Mouse (Mus musculus): ENCODE results near the gene Cep135. TPM values are rescaled to one million over a fixed set of nuclear protein-coding genes. Genes with fewer than 3 reads are reported as not detected.

Gene Cep135
- polyA plus RNA-seq, 2 experiments: 4.3 to 4.9 TPM

DNA sequence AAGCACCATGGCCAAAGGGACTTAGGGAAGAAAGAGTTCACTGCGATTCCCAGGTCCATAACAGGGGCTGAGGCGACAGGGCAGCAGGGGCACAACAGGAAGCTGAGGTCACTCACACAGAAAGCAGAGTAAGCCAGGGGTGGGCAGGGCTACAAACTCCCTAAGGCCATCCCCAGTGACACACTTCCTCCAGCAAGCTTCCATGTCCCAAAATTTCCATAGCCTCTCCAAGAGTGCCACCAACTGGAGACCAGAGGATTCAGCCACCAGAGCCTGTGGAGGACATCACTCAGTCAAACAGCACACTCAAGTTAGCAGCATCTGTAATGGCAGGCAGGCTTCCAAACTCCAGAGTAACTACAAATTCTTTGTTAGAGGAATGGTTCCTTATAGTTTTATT, 47.1 kb downstream of the Cep135 start:
- peaks cover 26% of the 10 kb centered on the region for H3K36me3 ChIP-seq (replicated peaks; ENCODE audit: control insufficient read depth, insufficient read depth, low read depth)
- ATAC-seq (ENCODE audit: insufficient read depth): no peak
- H3K4me1 ChIP-seq (replicated peaks; ENCODE audit: control insufficient read depth in 2 of 2, insufficient read depth in 2 of 2, low read length in 1 of 2): no peaks in the 10 kb centered on the region
- TF ChIP-seq EP300 (IDR thresholded peaks at IDR 0.05; ENCODE audit: low read depth) (no peak), CTCF (IDR thresholded peaks at IDR 0.05; ENCODE audit: low read depth) (0 out of 2 replicates have a peak, but pooled peaks have one; percentile 11)
- H3K4me3 ChIP-seq (ENCODE audit: insufficient read depth in 1 of 2, low read depth in 2 of 2, low read length in 2 of 2): no peak overlapping the region
- WGBS (ENCODE audit: insufficient replicate concordance): 75% methylated on average over 2 of the region's 2 CpGs
- no peak overlapping the region for H3K27ac ChIP-seq
- H3K4me2 ChIP-seq (ENCODE audit: low read depth): no peak overlapping the region
- H3K27me3 ChIP-seq (ENCODE audit: control insufficient read depth, insufficient read depth, low read length): no peaks in the 10 kb centered on the region
- H3K9ac ChIP-seq (replicated peaks): no peak overlapping the region
- DNase-seq (ENCODE audit: low read depth in 3 of 3, low spot score in 3 of 3): no peak
- no peaks in the 10 kb centered on the region for H3K9me3 ChIP-seq (ENCODE audit: control insufficient read depth, low read length)

DNA sequence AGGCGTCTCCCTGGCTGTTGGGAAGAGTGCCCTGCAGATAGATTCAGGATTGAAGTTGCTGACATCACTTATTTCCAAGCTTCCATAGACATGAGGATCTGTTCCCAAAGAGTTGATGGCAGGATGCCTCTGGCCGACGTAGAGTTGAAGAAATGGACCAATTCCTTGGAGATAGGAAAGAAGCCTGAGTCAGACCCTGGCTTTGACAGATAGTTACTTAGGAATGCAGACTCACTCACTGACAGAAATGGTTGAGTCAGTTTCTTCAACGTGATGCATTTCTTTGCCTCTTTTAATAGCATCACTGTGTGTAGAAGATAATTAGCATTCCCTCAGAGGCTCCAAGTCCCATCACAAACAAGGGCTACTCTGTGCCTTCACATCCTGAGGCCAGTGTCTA, 53.6 kb downstream of the Cep135 start:
- 76% methylated on average over 4 of the region's 4 CpGs for WGBS (ENCODE audit: insufficient replicate concordance)
- DNase-seq (ENCODE audit: low read depth in 3 of 3, low spot score in 3 of 3) (no peak), ATAC-seq (ENCODE audit: insufficient read depth) (no peak)
- H3K9me3 ChIP-seq (ENCODE audit: control insufficient read depth, low read length): no peaks in the 10 kb centered on the region
- H3K4me3 ChIP-seq (ENCODE audit: insufficient read depth in 1 of 2, low read depth in 2 of 2, low read length in 2 of 2): no peak overlapping the region
- H3K4me1 ChIP-seq (replicated peaks; ENCODE audit: control insufficient read depth in 2 of 2, insufficient read depth in 2 of 2, low read length in 1 of 2): peaks cover 0 to 2% of the 10 kb centered on the region in 2 experiments; a peak in 1 of 4 replicates
- no peak overlapping the region for H3K4me2 ChIP-seq (ENCODE audit: low read depth)
- H3K36me3 ChIP-seq (replicated peaks; ENCODE audit: control insufficient read depth, insufficient read depth, low read depth): peaks cover 11% of the 10 kb centered on the region
- H3K27ac ChIP-seq: no peak overlapping the region
- H3K27me3 ChIP-seq (ENCODE audit: control insufficient read depth, insufficient read depth, low read length): no peaks in the 10 kb centered on the region
- TF ChIP-seq EP300 (IDR thresholded peaks at IDR 0.05; ENCODE audit: low read depth) (no peak), CTCF (IDR thresholded peaks at IDR 0.05; ENCODE audit: low read depth) (no peak)
- no peak overlapping the region for H3K9ac ChIP-seq (replicated peaks)

DNA sequence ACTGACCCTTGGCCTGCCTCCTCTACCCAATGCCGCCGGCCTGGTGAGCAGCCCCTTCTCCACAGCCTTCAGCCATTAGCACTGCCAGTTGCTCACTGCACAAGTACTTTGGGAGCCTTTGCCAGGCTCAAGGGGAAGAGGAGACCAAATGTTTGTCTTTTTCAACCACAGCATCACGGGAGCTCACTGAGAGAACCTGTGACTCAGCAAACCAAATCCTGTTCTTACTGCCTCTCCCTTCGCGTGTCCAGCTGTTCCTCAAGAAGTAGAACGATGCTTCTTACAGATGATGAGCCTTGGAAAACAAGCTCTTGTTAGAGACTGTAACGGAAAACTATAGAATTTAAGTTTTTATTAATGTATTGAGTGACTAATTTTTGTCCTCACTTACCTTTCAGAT, 55.7 kb downstream of the Cep135 start:
- Histone ChIP-seq H3K9ac (replicated peaks) (no peak overlapping the region), H3K27ac (no peak overlapping the region), H3K36me3 (replicated peaks; ENCODE audit: control insufficient read depth, insufficient read depth, low read depth) (peaks cover 15% of the 10 kb centered on the region), H3K4me2 (ENCODE audit: low read depth) (no peak overlapping the region), H3K4me3 (ENCODE audit: insufficient read depth in 1 of 2, low read depth in 2 of 2, low read length in 2 of 2) (no peak overlapping the region), H3K9me3 (ENCODE audit: control insufficient read depth, low read length) (no peaks in the 10 kb centered on the region), H3K27me3 (ENCODE audit: control insufficient read depth, insufficient read depth, low read length) (no peaks in the 10 kb centered on the region), H3K4me1 (replicated peaks; ENCODE audit: control insufficient read depth in 2 of 2, insufficient read depth in 2 of 2, low read length in 1 of 2) (peaks cover 0 to 2% of the 10 kb centered on the region in 2 experiments; a peak in 1 of 4 replicates)
- TF ChIP-seq CTCF (IDR thresholded peaks at IDR 0.05; ENCODE audit: low read depth): no peak
- TF ChIP-seq EP300 (IDR thresholded peaks at IDR 0.05; ENCODE audit: low read depth): no peak
- WGBS (ENCODE audit: insufficient replicate concordance): 82% methylated on average over 7 of the region's 7 CpGs
- no peak for DNase-seq (ENCODE audit: low read depth in 3 of 3, low spot score in 3 of 3)
- no peak for ATAC-seq (ENCODE audit: insufficient read depth)

DNA sequence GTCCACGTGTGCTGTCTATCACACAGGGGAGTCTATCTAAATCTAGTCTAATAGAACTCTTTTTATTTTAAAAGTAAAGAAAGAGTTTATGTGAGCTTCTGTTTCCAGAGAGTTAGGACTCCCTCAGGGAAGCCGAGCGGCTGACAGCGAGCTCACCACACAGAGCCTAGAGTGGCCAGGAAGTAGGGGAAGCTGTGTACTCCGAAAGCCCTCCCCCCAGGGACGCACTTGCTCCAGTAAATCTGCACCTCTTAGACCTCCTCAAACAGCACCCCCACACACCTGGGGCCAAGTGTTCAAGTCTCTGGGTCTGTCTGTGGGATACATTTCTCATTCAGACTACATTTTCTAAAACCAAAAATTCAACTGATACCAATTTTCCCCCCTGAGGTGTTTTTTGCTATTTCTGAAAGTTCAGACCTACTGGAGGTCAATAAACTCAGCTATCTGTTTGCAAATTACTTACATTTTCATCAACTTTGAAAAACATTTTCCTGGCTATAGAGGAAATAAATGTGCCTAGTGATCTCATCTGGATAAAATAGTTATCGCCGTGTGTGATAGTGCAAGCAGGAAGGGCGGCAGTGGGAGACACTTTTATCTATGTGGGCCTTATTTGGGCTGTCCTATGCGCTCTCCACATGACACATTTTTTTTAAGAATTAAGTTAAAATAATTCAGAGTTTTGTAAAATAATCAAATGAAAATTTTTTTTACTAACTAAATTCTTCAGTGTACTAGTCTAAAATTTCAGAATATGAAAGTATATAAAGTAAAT, 56.8 kb downstream of the Cep135 start:
- WGBS (ENCODE audit: insufficient replicate concordance): 63% methylated on average over 10 of the region's 10 CpGs
- DNase-seq (ENCODE audit: low read depth in 3 of 3, low spot score in 3 of 3): no peak

DNA sequence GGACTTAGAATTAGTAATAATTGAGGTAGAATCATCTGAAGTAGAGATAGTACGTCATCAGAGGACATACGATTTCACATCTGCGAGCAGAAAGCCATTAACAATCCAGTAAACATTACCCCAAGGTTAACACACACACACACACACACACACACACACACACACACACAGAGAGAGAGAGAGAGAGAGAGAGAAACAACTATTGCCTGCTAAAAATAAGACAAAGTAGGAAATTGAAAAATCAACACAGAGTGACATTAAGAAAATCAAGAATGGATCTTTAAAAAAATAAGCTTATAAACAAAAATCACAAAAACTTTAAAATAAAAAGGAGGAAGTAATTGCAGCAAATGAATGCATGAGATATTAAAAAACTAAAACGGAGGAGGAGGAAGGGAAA, 61.4 kb downstream of the Cep135 start:
- ATAC-seq (ENCODE audit: insufficient read depth) (no peak), DNase-seq (ENCODE audit: low read depth in 3 of 3, low spot score in 3 of 3) (no peak)
- TF ChIP-seq CTCF (IDR thresholded peaks at IDR 0.05; ENCODE audit: low read depth): no peak
- TF ChIP-seq EP300 (IDR thresholded peaks at IDR 0.05; ENCODE audit: low read depth): no peak
- no peak overlapping the region for H3K4me2 ChIP-seq (ENCODE audit: low read depth)
- H3K9ac ChIP-seq (replicated peaks): no peak overlapping the region
- peaks cover 0 to 2% of the 10 kb centered on the region in 2 experiments; a peak in 1 of 4 replicates for H3K4me1 ChIP-seq (replicated peaks; ENCODE audit: control insufficient read depth in 2 of 2, insufficient read depth in 2 of 2, low read length in 1 of 2)
- H3K36me3 ChIP-seq (replicated peaks; ENCODE audit: control insufficient read depth, insufficient read depth, low read depth): 0 out of 2 replicates have a peak, but pooled peaks cover 4% of the 10 kb centered on the region
- H3K4me3 ChIP-seq (ENCODE audit: insufficient read depth in 1 of 2, low read depth in 2 of 2, low read length in 2 of 2): no peak overlapping the region
- H3K27me3 ChIP-seq (ENCODE audit: control insufficient read depth, insufficient read depth, low read length): no peaks in the 10 kb centered on the region
- H3K27ac ChIP-seq: no peak overlapping the region
- 68% methylated on average over 4 of the region's 4 CpGs for WGBS (ENCODE audit: insufficient replicate concordance)
- no peaks in the 10 kb centered on the region for H3K9me3 ChIP-seq (ENCODE audit: control insufficient read depth, low read length)

More for the DNA sequence above, 56.8 kb downstream of the Cep135 start:
- Histone ChIP-seq H3K4me1 (replicated peaks; ENCODE audit: control insufficient read depth in 2 of 2, insufficient read depth in 2 of 2, low read length in 1 of 2) (peaks cover 0 to 2% of the 10 kb centered on the region in 2 experiments; a peak in 1 of 4 replicates), H3K4me2 (ENCODE audit: low read depth) (no peak overlapping the region), H3K9me3 (ENCODE audit: control insufficient read depth, low read length) (no peaks in the 10 kb centered on the region), H3K4me3 (ENCODE audit: insufficient read depth in 1 of 2, low read depth in 2 of 2, low read length in 2 of 2) (no peak overlapping the region), H3K36me3 (replicated peaks; ENCODE audit: control insufficient read depth, insufficient read depth, low read depth) (peaks cover 12% of the 10 kb centered on the region), H3K27me3 (ENCODE audit: control insufficient read depth, insufficient read depth, low read length) (no peaks in the 10 kb centered on the region), H3K27ac (no peak overlapping the region), H3K9ac (replicated peaks) (no peak overlapping the region)
- TF ChIP-seq EP300 (IDR thresholded peaks at IDR 0.05; ENCODE audit: low read depth) (no peak), CTCF (IDR thresholded peaks at IDR 0.05; ENCODE audit: low read depth) (no peak)
- ATAC-seq (ENCODE audit: insufficient read depth): no peak
